Mouse (Mus musculus) hindbrain, embryonic 14.5 days (tissue): ENCODE measurements around the gene Scai. TPM values are rescaled to one million over a fixed set of nuclear protein-coding genes. Genes with fewer than 3 reads are reported as not detected.

ENCODE experiments used
- ATAC-seq: fragments of 200-750 bp; cut with Nextera tagmentation; 2 replicates; pipeline ENCODE4 v1.8.0; 2017; ENCODE audit warnings: moderate number of reproducible peaks, mild to moderate bottlenecking, moderate TSS enrichment, moderate library complexity; ENCODE audit not compliant: low FRiP score
- DNase-seq: peaks from one replicate; pipeline ENCODE4 v3.0.0-alpha.2; 2015; ENCODE audit warnings: low spot score
- H3K27ac ChIP-seq: fragments of 300-500 bp; sonication (generic); 2 replicates; pipeline ENCODE4 v1.5.1; 2014; ENCODE audit warnings: mild to moderate bottlenecking, moderate library complexity
- H3K27me3 ChIP-seq: fragments of 300-500 bp; sonication (generic); 2 replicates; pipeline ENCODE4 v1.6.1; 2014; ENCODE audit warnings: mild to moderate bottlenecking, low read length, mixed read lengths; ENCODE audit not compliant: control insufficient read depth, insufficient read depth
- H3K36me3 ChIP-seq: fragments of 300-500 bp; sonication (generic); replicated peaks from 2 replicates; pipeline ENCODE4 v1.6.1; 2014; ENCODE audit not compliant: control insufficient read depth, insufficient read depth
- H3K4me1 ChIP-seq: fragments of 300-500 bp; sonication (generic); replicated peaks from 2 replicates; pipeline ENCODE4 v1.6.1; 2014; ENCODE audit warnings: antibody characterized with exemption, low read length, mixed read lengths; ENCODE audit not compliant: control insufficient read depth, insufficient read depth
- H3K4me2 ChIP-seq: fragments of 300-500 bp; sonication (generic); replicated peaks from 2 replicates; pipeline ENCODE4 v1.6.1; 2014; ENCODE audit warnings: mild to moderate bottlenecking, moderate library complexity
- H3K4me3 ChIP-seq: fragments of 300-500 bp; sonication (generic); replicated peaks from 2 replicates; pipeline ENCODE4 v1.5.1; 2014; ENCODE audit warnings: mild to moderate bottlenecking, low read length
- H3K9ac ChIP-seq: fragments of 300-500 bp; sonication (generic); 2 replicates; pipeline ENCODE4 v1.6.1; 2014
- H3K9me3 ChIP-seq: fragments of 300-500 bp; sonication (generic); 2 replicates; pipeline ENCODE4 v1.6.1; 2016; ENCODE audit warnings: low read length; ENCODE audit not compliant: control insufficient read depth
- whole genome bisulfite sequencing: fragments of 180-500 bp; shearing (Covaris S2); extraction: QIAGEN DNeasy Blood & Tissue Kit; methylation state at CpG from one replicate; pipeline ENCODE4 v1.1.7; 2014; 5-methylcytosine and 5-hydroxymethylcytosine counted together
- polyA plus RNA-seq: library from polyadenylated mRNA; unstranded; fragments of >200 nt; fragmentation: Nextera tagmentation; extraction: Ambion mirVana; gene quantifications from 2 replicates; pipeline ENCODE4 v1.2.1, GENCODE M21; 2014

Scai gene
- polyA plus RNA-seq, 1 experiment from 2014 or later, result 21.0 TPM

DNA sequence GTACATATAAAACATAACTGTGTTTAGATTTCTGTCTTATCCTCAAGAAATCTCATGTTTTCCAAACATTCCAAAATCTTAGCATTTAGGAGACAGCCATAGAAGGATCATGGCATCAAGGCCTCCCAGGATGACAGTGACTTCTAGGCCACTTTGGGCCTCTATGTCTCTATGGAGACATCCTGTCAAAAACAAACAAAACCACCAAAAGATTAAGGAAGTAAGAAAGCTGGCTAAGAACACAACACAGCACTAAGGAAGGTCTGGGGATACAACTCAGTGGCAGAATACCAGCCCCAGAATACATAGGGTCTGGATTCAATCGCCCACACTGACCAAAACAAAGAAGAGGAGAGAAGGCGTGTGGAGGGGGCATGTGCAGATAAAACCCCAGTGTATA, 12.8 kb upstream of the Scai start:
- Histone ChIP-seq H3K4me2 (no peak overlapping the region), H3K27me3 (no peaks in the 10 kb centered on the region), H3K4me3 (no peak overlapping the region), H3K9me3 (no peaks in the 10 kb centered on the region), H3K36me3 (peaks cover 54% of the 10 kb centered on the region), H3K4me1 (no peaks in the 10 kb centered on the region), H3K27ac (no peak overlapping the region), H3K9ac (no peak overlapping the region)
- no peak for DNase-seq
- 92% methylated on average over 2 of the region's 2 CpGs for WGBS
- ATAC-seq, result no peak

DNA sequence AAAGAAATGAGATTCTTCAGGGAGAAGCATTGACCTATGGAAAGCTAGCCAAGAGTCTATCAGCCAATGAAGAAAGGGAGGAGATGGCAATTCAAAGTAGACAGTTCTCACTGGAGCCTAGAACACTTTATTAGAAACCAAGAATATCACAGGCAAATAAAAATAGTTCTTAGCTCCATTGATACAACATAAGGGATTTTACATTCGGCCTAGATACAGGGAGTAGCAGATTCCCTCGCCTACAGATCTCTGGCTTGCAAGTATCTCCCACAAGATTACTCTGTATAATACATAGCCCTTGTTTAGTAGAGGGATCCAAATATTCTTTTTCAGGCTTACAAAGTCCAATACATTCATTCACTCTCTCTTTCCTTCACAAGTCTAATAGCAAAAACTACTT, 4.3 kb upstream of the Scai start:
- H3K4me1 ChIP-seq, result 0 out of 2 replicates have a peak, but pooled peaks cover 3% of the 10 kb centered on the region
- no peak overlapping the region for H3K4me3 ChIP-seq
- ATAC-seq (no peak), DNase-seq (no peak)
- no peaks in the 10 kb centered on the region for H3K9me3 ChIP-seq
- H3K36me3 ChIP-seq, result peaks cover 26% of the 10 kb centered on the region
- no peak overlapping the region for H3K9ac ChIP-seq
- no peaks in the 10 kb centered on the region for H3K27me3 ChIP-seq
- no peak overlapping the region for H3K27ac ChIP-seq
- no peak overlapping the region for H3K4me2 ChIP-seq
- WGBS, result 95% methylated on average over 2 of the region's 2 CpGs

DNA sequence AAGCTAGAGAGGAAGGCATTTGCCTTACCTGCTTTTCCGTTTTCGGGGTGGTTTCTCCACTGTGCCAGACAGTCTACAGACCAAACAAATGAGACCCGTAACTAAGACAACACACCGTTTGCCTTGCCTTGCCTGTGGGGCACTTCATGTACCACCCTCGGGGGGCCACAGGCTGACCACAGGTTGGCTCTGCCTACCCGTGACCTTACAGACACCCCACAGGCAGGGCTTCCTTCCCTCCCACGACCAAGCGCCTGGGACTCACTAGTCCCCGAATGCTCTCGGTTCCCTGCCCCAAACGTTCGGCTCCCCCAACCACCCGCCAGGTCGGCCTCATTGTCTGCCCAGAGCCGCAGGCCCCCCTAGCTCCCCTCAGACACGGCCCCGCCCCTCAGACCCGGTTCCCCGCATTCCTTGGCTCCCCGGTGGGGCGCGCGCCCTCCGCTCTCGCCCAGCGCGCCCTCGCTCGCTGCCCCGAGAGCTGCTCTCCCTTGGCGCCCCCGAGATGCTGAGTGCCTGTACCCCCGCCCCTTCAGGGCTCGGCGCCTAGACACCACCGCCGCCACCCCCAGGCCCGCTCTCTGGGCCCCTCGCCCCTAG, 473 bp downstream of the Scai start:
- Histone ChIP-seq H3K27me3 (no peaks in the 10 kb centered on the region), H3K4me1 (peaks cover 23% of the 10 kb centered on the region), H3K36me3 (peaks cover 22% of the 10 kb centered on the region), H3K4me2 (peak overlapping the region; percentile 69), H3K9me3 (no peaks in the 10 kb centered on the region), H3K9ac (peak overlapping the region; percentile 98), H3K27ac (peak overlapping the region; percentile 98), H3K4me3 (peak overlapping the region; percentile 93)
- WGBS, result under 1% methylated on average over 39 of the region's 39 CpGs
- peak; percentile 87 for ATAC-seq
- DNase-seq, result peak; percentile 52

DNA sequence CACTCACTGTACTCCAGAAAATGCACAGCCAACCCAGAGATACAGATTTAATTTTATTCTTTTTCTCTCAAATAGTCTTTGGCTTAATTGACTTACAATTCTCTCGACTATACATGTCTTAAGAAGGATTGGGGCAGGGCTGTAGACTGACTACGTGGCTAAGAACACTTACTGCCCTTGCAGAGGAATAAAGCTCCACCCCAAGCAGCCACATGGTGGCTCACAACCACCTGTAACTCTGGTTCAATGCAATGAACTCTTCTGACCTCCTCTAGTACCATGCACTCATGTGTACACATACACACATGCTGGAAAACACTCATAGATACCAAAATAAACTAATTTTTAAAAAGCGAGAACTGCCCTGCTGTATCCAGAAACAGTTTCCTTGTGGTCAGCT, 4.6 kb downstream of the Scai start:
- no peaks in the 10 kb centered on the region for H3K27me3 ChIP-seq
- WGBS, result 83% methylated on average over 3 of the region's 3 CpGs
- H3K9ac ChIP-seq, result no peak overlapping the region
- no peak for DNase-seq
- H3K4me2 ChIP-seq, result no peak overlapping the region
- peaks cover 20% of the 10 kb centered on the region for H3K4me1 ChIP-seq
- peaks cover 39% of the 10 kb centered on the region for H3K36me3 ChIP-seq
- H3K4me3 ChIP-seq, result no peak overlapping the region
- H3K27ac ChIP-seq, result no peak overlapping the region
- ATAC-seq, result no peak
- no peaks in the 10 kb centered on the region for H3K9me3 ChIP-seq

DNA sequence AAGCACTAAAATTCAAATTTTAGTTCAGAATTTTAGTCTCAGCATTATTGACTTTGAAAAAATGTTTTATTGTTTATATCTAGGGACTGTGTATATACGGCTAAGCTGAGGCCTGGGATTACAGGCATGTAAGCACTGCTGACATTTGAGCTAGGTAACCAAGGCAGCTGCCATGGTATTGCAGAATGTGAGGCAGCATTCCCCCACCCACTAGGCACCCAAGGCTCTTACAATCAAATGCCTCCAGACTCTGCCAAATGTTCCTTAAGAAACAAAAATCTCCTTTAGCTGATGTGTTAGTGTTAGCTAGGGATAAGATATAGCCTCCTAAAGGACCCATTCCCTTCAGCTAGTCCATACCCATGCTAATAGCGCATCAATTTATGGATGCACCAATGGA, 6.9 kb downstream of the Scai start:
- peaks cover 50% of the 10 kb centered on the region for H3K36me3 ChIP-seq
- no peak overlapping the region for H3K4me3 ChIP-seq
- no peak for ATAC-seq
- no peak overlapping the region for H3K4me2 ChIP-seq
- H3K9ac ChIP-seq, result no peak overlapping the region
- peaks cover 8% of the 10 kb centered on the region for H3K4me1 ChIP-seq
- DNase-seq, result no peak
- H3K9me3 ChIP-seq, result no peaks in the 10 kb centered on the region
- no peak overlapping the region for H3K27ac ChIP-seq
- WGBS, result 85% methylated on average over 2 of the region's 2 CpGs
- no peaks in the 10 kb centered on the region for H3K27me3 ChIP-seq

DNA sequence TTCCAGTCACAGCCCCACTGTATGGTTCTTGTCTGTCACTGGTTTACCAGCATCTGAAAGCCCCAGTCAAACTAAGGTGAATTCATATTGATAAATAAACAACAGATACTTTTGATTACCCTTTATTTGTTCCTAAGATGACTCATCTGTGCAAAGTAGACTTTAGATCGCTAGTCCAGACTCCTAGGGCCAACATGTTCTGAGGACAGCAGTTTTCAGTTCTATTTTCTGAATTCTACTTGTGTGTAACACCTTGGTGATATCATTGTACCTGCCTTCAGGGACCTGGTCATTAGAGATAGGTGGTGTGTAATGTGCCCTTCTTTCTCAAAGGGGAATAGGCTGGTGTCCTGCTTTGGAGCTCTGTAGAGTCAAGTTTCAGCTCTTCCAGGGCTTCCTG, 29.5 kb downstream of the Scai start:
- ATAC-seq (no peak), DNase-seq (no peak)
- no peaks in the 10 kb centered on the region for H3K27me3 ChIP-seq
- no peak overlapping the region for H3K4me2 ChIP-seq
- no peak overlapping the region for H3K9ac ChIP-seq
- H3K27ac ChIP-seq, result no peak overlapping the region
- no peak overlapping the region for H3K4me3 ChIP-seq
- WGBS, result 98% methylated on average over 1 of the region's 1 CpGs
- H3K4me1 ChIP-seq, result no peaks in the 10 kb centered on the region
- peaks cover 7% of the 10 kb centered on the region for H3K36me3 ChIP-seq
- H3K9me3 ChIP-seq, result no peaks in the 10 kb centered on the region

DNA sequence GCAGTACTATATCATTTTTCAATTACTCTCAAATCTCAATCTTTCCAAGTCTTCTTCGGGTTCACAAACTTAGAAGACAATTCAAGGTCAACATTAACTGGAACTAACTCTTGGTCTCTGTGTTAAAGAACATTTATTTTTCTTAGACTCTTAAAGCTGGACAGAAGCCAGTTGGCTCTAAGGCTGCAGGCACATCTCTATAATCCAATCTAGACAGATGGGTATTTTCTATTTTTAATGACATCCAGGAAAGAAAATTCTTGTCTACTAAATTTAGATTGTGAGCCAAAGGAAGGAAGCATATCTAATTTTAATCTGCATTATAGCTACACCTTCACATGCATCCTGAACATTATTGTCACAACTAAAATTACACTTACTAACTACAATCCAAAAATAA, 32.6 kb downstream of the Scai start:
- DNase-seq (no peak), ATAC-seq (no peak)
- Histone ChIP-seq H3K36me3 (peaks cover 7% of the 10 kb centered on the region), H3K27me3 (no peaks in the 10 kb centered on the region), H3K27ac (no peak overlapping the region), H3K4me1 (no peaks in the 10 kb centered on the region), H3K9ac (no peak overlapping the region), H3K4me2 (no peak overlapping the region), H3K4me3 (no peak overlapping the region), H3K9me3 (no peaks in the 10 kb centered on the region)
- WGBS, result 80% methylated on average over 1 of the region's 1 CpGs

DNA sequence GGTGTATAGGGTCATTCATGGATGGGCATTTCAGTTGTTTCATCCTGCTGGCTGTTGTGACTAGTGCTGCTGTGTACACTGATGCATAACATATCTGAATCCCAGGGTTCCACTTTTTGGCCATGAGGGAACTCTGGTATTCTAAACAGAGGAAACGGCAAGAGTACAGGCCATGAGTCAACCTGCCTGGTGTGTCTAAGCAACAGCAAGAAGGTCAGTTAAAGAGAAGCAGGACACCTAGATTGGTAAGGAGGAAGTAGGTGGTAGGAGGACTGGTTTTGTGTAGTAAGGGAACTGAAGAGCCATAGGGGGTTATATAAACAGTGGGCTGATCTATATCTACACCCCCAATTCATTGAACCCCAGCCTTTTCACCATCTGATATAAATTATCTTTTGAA, 33.7 kb downstream of the Scai start:
- no peak overlapping the region for H3K9ac ChIP-seq
- DNase-seq (no peak), ATAC-seq (no peak)
- H3K4me3 ChIP-seq, result no peak overlapping the region
- peaks cover 7% of the 10 kb centered on the region for H3K36me3 ChIP-seq
- H3K27ac ChIP-seq, result no peak overlapping the region
- no peaks in the 10 kb centered on the region for H3K9me3 ChIP-seq
- H3K4me2 ChIP-seq, result no peak overlapping the region
- WGBS, result 89% methylated on average over 1 of the region's 1 CpGs
- H3K4me1 ChIP-seq, result no peaks in the 10 kb centered on the region
- H3K27me3 ChIP-seq, result no peaks in the 10 kb centered on the region

DNA sequence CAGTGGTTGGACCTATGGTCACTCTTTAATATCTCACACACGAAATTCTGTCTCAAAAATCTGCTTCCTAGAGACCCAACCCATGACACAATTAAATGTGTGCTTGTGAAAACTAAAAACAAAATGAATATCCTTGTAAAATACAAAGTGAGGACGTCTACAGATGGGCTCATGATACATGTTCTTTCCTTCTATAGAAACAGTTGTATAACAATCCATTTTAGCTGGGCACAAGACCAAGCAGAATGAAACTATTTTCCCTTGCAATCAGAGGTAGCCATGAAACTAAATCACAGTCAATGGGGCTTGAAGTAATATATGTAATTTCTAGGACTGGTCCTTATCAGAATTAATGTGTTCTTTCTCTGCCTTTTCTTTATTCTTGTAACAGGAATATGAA, 39.6 kb downstream of the Scai start:
- Histone ChIP-seq H3K4me2 (no peak overlapping the region), H3K27me3 (no peaks in the 10 kb centered on the region), H3K4me1 (no peaks in the 10 kb centered on the region), H3K36me3 (no peaks in the 10 kb centered on the region; the same call in 1 of the 2 replicates), H3K27ac (no peak overlapping the region), H3K9ac (no peak overlapping the region), H3K9me3 (no peaks in the 10 kb centered on the region), H3K4me3 (no peak overlapping the region)
- no peak for ATAC-seq
- no peak for DNase-seq
- WGBS, result 72% methylated on average over 2 of the region's 2 CpGs

DNA sequence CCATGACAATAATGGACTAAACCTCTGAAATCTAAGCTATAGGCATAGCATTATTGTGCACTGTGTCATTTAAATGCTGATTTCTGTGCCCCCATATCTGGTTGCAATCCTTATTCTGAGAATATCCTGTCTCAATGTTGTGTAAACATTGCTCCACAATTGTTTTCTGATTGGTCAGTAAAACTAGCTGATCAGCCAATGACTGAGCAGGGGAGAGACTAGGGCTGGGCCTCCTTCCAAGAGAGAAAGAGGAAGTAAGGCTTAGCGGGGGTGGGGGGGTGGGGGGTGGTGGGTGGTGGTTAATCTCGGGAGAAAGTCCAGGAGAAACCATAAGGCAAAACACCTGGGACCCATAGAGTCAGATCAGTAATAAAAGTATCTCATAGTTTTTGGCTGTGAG, 42.5 kb downstream of the Scai start:
- H3K4me1 ChIP-seq, result no peaks in the 10 kb centered on the region
- ATAC-seq (no peak), DNase-seq (no peak)
- no peaks in the 10 kb centered on the region; the same call in 1 of the 2 replicates for H3K36me3 ChIP-seq
- no peaks in the 10 kb centered on the region for H3K27me3 ChIP-seq
- 61% methylated on average over 2 of the region's 2 CpGs for WGBS
- no peak overlapping the region for H3K9ac ChIP-seq
- H3K9me3 ChIP-seq, result no peaks in the 10 kb centered on the region
- no peak overlapping the region for H3K4me2 ChIP-seq
- H3K4me3 ChIP-seq, result no peak overlapping the region
- H3K27ac ChIP-seq, result no peak overlapping the region
